Mouse (Mus musculus) adrenal gland, adult 2 months (tissue): Measurements from ENCODE around the gene 1700022I11Rik. TPM values are rescaled to one million over a fixed set of nuclear protein-coding genes. Genes with fewer than 3 reads are reported as not detected.
"Not testable (repeated sequence)": the region's sequence is repeated elsewhere in the genome, so short reads cannot be mapped to it uniquely, and the experiment has no call there.

Source experiments
- DNase-seq: peaks from one replicate; pipeline ENCODE4 v3.0.0; 2021
- polyA plus RNA-seq: library from polyadenylated mRNA; depleted of rRNA; stranded (reverse); fragments of >200 nt; gene quantifications from 2 replicates; pipeline ENCODE4 v1.2.3, GENCODE M21; 2012
- total RNA-seq, 2 experiments: library from RNA; stranded (reverse); gene quantifications; 2 replicates each; pipeline ENCODE4 v1.2.3; 2021

1700022I11Rik gene
- total and polyA plus RNA-seq, 3 experiments: not detected

GRCm38 (mm10) chr4:42951206-42952195 is 17.9 kb upstream of the 1700022I11Rik start:
- DNase-seq: no peak

GRCm38 (mm10) chr4:42952563-42952962 is 16.8 kb upstream of the 1700022I11Rik start:
- no peak for DNase-seq

- no peak for DNase-seq
Measured at GRCm38 (mm10) chr4:42953435-42954094, 15.8 kb upstream of the 1700022I11Rik start.

- DNase-seq: peak; percentile 61
Measured at GRCm38 (mm10) chr4:42954297-42954696, 15.1 kb upstream of the 1700022I11Rik start.

GRCm38 (mm10) chr4:42955200-42955599 is 14.2 kb upstream of the 1700022I11Rik start:
- no peak for DNase-seq

GRCm38 (mm10) chr4:42956581-42956980 is 12.8 kb upstream of the 1700022I11Rik start:
- DNase-seq: no peak

GRCm38 (mm10) chr4:42957306-42957705 is 12.1 kb upstream of the 1700022I11Rik start:
- DNase-seq: no peak

GRCm38 (mm10) chr4:42957979-42958378 is 11.4 kb upstream of the 1700022I11Rik start:
- no peak for DNase-seq

GRCm38 (mm10) chr4:42958942-42959341 is 10.5 kb upstream of the 1700022I11Rik start:
- no peak for DNase-seq

GRCm38 (mm10) chr4:42959382-42959781 is 10.0 kb upstream of the 1700022I11Rik start:
- DNase-seq: no peak

- peak; percentile 50 for DNase-seq
Measured at GRCm38 (mm10) chr4:42961592-42961991, 7.8 kb upstream of the 1700022I11Rik start.

GRCm38 (mm10) chr4:42963480-42963879 is 5.9 kb upstream of the 1700022I11Rik start:
- DNase-seq: no peak

GRCm38 (mm10) chr4:42965039-42965719 is 4.2 kb upstream of the 1700022I11Rik start:
- DNase-seq: peak; percentile 28

- DNase-seq: no peak
Measured at GRCm38 (mm10) chr4:42972952-42973351, 3.5 kb downstream of the 1700022I11Rik start.

- peak; percentile 23 for DNase-seq
Measured at GRCm38 (mm10) chr4:42973868-42974267, 4.5 kb downstream of the 1700022I11Rik start.

GRCm38 (mm10) chr4:42978062-42978461 is 8.7 kb downstream of the 1700022I11Rik start:
- no peak for DNase-seq

GRCm38 (mm10) chr4:42980467-42980866 is 11.1 kb downstream of the 1700022I11Rik start:
- not testable (repeated sequence) for DNase-seq

- no peak for DNase-seq
Measured at GRCm38 (mm10) chr4:42988296-42988695, 18.9 kb downstream of the 1700022I11Rik start.

GRCm38 (mm10) chr4:42998022-42998421 is 28.6 kb downstream of the 1700022I11Rik start:
- DNase-seq: no peak

GRCm38 (mm10) chr4:42999451-43000140 is 30.2 kb downstream of the 1700022I11Rik start:
- DNase-seq: peak; percentile 91

- peak; percentile 100 for DNase-seq
Measured at GRCm38 (mm10) chr4:43000141-43000986, 31.0 kb downstream of the 1700022I11Rik start, which contains the start of gene Vcp. TSS of gene Vcp (minus strand) at chr4:43000507.
